Mouse (Mus musculus) hindbrain, embryonic 12.5 days (tissue): ENCODE results near the gene Cdh24. TPM values are rescaled to one million over a fixed set of nuclear protein-coding genes. Genes with fewer than 3 reads are reported as not detected.

ENCODE experiments used
- ATAC-seq: fragments of 200-750 bp; cut with Nextera tagmentation; 2 replicates; pipeline ENCODE4 v1.8.0; 2017; ENCODE audit warnings: moderate TSS enrichment; ENCODE audit not compliant: low FRiP score
- H3K27ac ChIP-seq: fragments of 300-500 bp; sonication (generic); 2 replicates; pipeline ENCODE4 v1.5.1; 2016; ENCODE audit warnings: mild to moderate bottlenecking
- H3K27me3 ChIP-seq: fragments of 300-500 bp; sonication (generic); 2 replicates; pipeline ENCODE4 v1.6.1; 2016; ENCODE audit warnings: mild to moderate bottlenecking
- H3K36me3 ChIP-seq: fragments of 300-500 bp; sonication (generic); 2 replicates; pipeline ENCODE4 v1.6.1; 2016; ENCODE audit warnings: mild to moderate bottlenecking
- H3K4me1 ChIP-seq: fragments of 300-500 bp; sonication (generic); 2 replicates; pipeline ENCODE4 v1.6.1; 2016
- H3K4me2 ChIP-seq: fragments of 300-500 bp; sonication (generic); replicated peaks from 2 replicates; pipeline ENCODE4 v1.6.1; 2016; ENCODE audit warnings: mild to moderate bottlenecking
- H3K4me3 ChIP-seq: fragments of 300-500 bp; sonication (generic); 2 replicates; pipeline ENCODE4 v1.5.1; 2016; ENCODE audit warnings: mild to moderate bottlenecking
- H3K9ac ChIP-seq: fragments of 300-500 bp; sonication (generic); 2 replicates; pipeline ENCODE4 v1.6.1; 2016; ENCODE audit warnings: mild to moderate bottlenecking, moderate library complexity
- H3K9me3 ChIP-seq: fragments of 300-500 bp; sonication (generic); replicated peaks from 2 replicates; pipeline ENCODE4 v1.6.1; 2016; ENCODE audit warnings: mild to moderate bottlenecking
- WGBS: fragments of 180-500 bp; shearing (Covaris S2); methylation state at CpG from one replicate; pipeline ENCODE4 v1.1.7; 2016; 5-methylcytosine and 5-hydroxymethylcytosine counted together
- polyA plus RNA-seq: library from polyadenylated mRNA; unstranded; fragments of >200 nt; fragmentation: Nextera tagmentation; extraction: Ambion mirVana; gene quantifications from 2 replicates; pipeline ENCODE4 v1.2.1, GENCODE M21; 2016

Cdh24 gene
- polyA plus RNA-seq, result 10.3 and 10.9 TPM in 2 replicates

DNA sequence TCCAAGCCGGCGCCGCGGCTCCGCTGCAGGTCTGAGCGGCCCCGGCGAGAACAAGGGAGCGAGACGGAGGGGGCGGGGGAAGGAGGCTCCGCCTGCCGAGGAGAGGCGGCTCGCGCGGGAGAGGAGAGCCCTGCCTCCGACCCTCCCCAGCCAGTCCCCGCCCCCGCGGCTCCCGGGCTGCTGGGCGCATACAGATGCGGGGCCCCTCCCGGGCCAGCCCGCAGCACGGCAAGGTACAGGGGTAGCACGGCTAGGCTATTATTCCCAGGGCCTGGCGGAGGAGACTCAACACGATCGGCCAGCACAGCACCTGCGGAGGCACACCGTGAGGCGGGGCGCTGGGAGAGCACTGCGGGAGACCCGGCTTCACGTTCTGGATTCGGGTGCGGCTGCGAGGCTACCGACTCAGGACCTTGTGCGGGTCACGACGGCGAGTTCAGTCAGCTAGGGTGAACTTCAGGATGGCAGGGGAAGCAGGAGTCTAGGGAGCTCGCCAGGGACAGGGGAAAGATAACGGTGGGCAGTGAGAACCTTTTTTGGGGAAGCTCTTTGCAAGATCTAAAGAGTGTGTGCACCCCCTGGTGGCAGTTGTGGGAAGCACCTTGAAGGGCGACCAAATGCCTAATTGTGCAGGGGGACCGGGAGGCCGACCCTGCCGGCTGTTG lies at the start of gene Cdh24:
Cdh24 (minus strand) TSS at position 60 of the 665 bp plus-strand sequence.
- Histone ChIP-seq H3K27me3 (no peaks in the 10 kb centered on the region), H3K4me1 (peaks cover 18% of the 10 kb centered on the region), H3K9ac (peak within 1 kb of the TSS; percentile 91), H3K4me2 (peak within 1 kb of the TSS; percentile 87), H3K4me3 (peak within 1 kb of the TSS; percentile 70), H3K36me3 (peaks cover 65% of the 10 kb centered on the region), H3K27ac (peak within 1 kb of the TSS; percentile 87), H3K9me3 (no peaks in the 10 kb centered on the region)
- WGBS, result under 1% methylated on average over 52 of the region's 52 CpGs
- ATAC-seq, result peak; percentile 91

GRCm38 (mm10) chr14:54687251-54687650 lies 46.1 kb upstream of the Cdh24 start:
- Histone ChIP-seq H3K9me3 (no peaks in the 10 kb centered on the region), H3K4me2 (peak overlapping the region; percentile 56), H3K4me3 (peak overlapping the region; percentile 88), H3K36me3 (peaks cover 25% of the 10 kb centered on the region), H3K4me1 (peaks cover 23% of the 10 kb centered on the region), H3K27ac (peak overlapping the region; percentile 71), H3K27me3 (no peaks in the 10 kb centered on the region), H3K9ac (peak overlapping the region; percentile 70)
- ATAC-seq, result no peak
- WGBS, result 8% methylated on average over 8 of the region's 8 CpGs

GRCm38 (mm10) chr14:54686522-54687143 lies 45.5 kb upstream of the Cdh24 start, which contains the start of gene Acin1:
Gene Acin1 (minus strand): TSS chr14:54686931.
- Histone ChIP-seq H3K27me3 (no peaks in the 10 kb centered on the region), H3K27ac (peak within 1 kb of the TSS; percentile 96), H3K4me2 (peak within 1 kb of the TSS; percentile 84), H3K9me3 (no peaks in the 10 kb centered on the region), H3K4me3 (peak within 1 kb of the TSS; percentile 88), H3K36me3 (peaks cover 25% of the 10 kb centered on the region), H3K9ac (peak within 1 kb of the TSS; percentile 89), H3K4me1 (peaks cover 23% of the 10 kb centered on the region)
- WGBS, result under 1% methylated on average over 44 of the region's 44 CpGs
- peak; percentile 98 for ATAC-seq

- Histone ChIP-seq H3K27ac (peak within 1 kb of the TSS; percentile 96), H3K4me1 (peaks cover 23% of the 10 kb centered on the region), H3K9me3 (no peaks in the 10 kb centered on the region), H3K9ac (peak within 1 kb of the TSS; percentile 89), H3K36me3 (peaks cover 25% of the 10 kb centered on the region), H3K4me3 (peak within 1 kb of the TSS; percentile 88), H3K27me3 (no peaks in the 10 kb centered on the region), H3K4me2 (peak within 1 kb of the TSS; percentile 84)
- WGBS, result under 1% methylated on average over 41 of the region's 41 CpGs
- ATAC-seq, result peak; percentile 80
Observed at GRCm38 (mm10) chr14:54686063-54686521, 44.9 kb upstream of the Cdh24 start, which contains the start of gene 1700123O20Rik. Gene 1700123O20Rik (plus strand): TSS chr14:54686216.

DNA sequence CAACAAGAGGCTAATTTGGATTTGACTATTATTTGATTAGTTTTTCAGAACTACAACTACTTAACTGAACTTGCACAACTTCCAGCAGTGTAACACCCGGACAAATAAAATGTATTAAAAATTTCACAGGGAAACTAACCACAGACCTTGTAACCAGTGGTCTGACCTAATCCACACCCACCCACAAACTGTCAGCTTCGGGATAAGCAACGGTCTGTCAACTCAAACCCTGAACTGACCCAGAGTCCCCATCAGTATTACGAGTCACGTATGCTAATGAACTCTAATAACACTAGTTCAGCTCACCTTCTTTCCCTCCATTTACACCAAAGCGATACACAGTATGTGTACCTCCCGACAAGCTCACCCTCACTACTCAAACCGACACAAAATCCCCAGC lies 44.3 kb upstream of the Cdh24 start:
- peaks cover 19% of the 10 kb centered on the region for H3K36me3 ChIP-seq

DNA sequence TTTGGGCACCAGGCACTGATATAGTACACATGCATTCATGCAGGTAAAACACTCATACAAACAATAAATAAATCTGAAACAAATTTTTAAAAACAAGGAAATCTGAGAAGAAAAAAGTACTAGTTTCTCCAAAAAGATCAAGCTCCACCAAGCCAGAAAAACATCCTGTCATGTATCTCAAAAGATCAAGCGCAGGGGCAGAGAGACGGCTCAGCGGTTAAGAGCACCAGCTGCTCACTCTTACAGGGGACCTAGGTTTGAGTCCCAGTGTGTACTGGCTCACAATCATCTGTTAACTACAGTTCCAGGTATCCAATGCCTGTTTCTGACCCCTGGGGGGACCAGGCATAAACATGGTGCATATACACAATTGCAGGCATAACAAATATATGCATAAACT lies 41.2 kb upstream of the Cdh24 start:
- Histone ChIP-seq H3K27me3 (no peaks in the 10 kb centered on the region), H3K4me1 (peaks cover 9% of the 10 kb centered on the region), H3K27ac (no peak overlapping the region), H3K4me3 (no peak overlapping the region), H3K36me3 (peaks cover 29% of the 10 kb centered on the region), H3K9me3 (no peaks in the 10 kb centered on the region), H3K9ac (no peak overlapping the region), H3K4me2 (no peak overlapping the region)
- 93% methylated on average over 3 of the region's 3 CpGs for WGBS
- ATAC-seq, result no peak

More for the DNA sequence above, 44.3 kb upstream of the Cdh24 start:
- peak overlapping the region; percentile 88 for H3K4me3 ChIP-seq
- WGBS, result 14% methylated on average over 8 of the region's 8 CpGs
- H3K27me3 ChIP-seq, result no peaks in the 10 kb centered on the region
- H3K9ac ChIP-seq, result peak overlapping the region; percentile 89
- peaks cover 23% of the 10 kb centered on the region for H3K4me1 ChIP-seq
- no peaks in the 10 kb centered on the region for H3K9me3 ChIP-seq
- peak overlapping the region; percentile 84 for H3K4me2 ChIP-seq
- peak overlapping the region; percentile 96 for H3K27ac ChIP-seq
- ATAC-seq, result 0 out of 2 replicates have a peak, but pooled peaks have one; percentile 4

DNA sequence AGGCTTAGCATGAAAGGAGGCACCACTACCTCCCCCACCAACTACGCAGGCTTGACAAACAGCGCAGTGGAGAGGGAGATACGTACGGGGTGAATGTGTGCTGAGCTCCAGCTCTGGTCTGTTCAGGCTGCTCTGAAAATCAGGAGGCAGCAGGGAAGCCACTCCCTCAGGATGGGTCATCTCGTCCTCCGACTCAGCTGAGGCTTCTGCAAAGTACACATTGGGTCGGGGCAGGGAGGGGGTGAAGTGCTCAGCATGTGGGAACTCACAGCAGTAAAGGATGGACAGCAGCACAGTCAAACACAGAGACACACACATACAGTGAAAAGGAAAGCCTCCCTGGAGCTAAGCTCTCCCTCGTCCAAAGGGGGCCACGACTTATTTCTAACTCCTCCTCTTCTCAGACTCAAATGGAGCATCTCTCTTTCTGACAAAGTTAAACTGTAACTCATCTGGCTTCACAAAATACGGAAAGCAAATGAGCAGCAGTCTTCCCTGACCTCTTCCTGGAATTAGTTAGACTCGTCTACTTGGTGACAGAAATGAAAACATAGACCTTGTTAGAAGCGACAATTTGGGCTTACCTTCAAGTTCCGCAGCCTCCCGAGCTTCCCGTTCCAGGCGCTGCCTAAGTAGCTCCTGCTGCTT lies 37.6 kb upstream of the Cdh24 start:
- Histone ChIP-seq H3K27me3 (no peaks in the 10 kb centered on the region), H3K4me1 (no peaks in the 10 kb centered on the region), H3K4me3 (no peak overlapping the region), H3K36me3 (peaks cover 53% of the 10 kb centered on the region), H3K4me2 (no peak overlapping the region), H3K9me3 (no peaks in the 10 kb centered on the region), H3K9ac (no peak overlapping the region), H3K27ac (no peak overlapping the region)
- ATAC-seq, result no peak
- 84% methylated on average over 16 of the region's 16 CpGs for WGBS

GRCm38 (mm10) chr14:54676290-54676689 lies 35.1 kb upstream of the Cdh24 start:
- Histone ChIP-seq H3K4me3 (no peak overlapping the region), H3K36me3 (peaks cover 63% of the 10 kb centered on the region)
- 90% methylated on average over 5 of the region's 5 CpGs for WGBS

GRCm38 (mm10) chr14:54674317-54674716 lies 33.2 kb upstream of the Cdh24 start:
- WGBS, result 91% methylated on average over 2 of the region's 2 CpGs
- Histone ChIP-seq H3K9ac (no peak overlapping the region), H3K4me3 (no peak overlapping the region), H3K27me3 (no peaks in the 10 kb centered on the region), H3K4me2 (no peak overlapping the region), H3K36me3 (peaks cover 65% of the 10 kb centered on the region), H3K9me3 (no peaks in the 10 kb centered on the region), H3K27ac (no peak overlapping the region), H3K4me1 (no peaks in the 10 kb centered on the region)
- no peak for ATAC-seq

More at GRCm38 (mm10) chr14:54676290-54676689, 35.1 kb upstream of the Cdh24 start:
- Histone ChIP-seq H3K27me3 (no peaks in the 10 kb centered on the region), H3K4me2 (no peak overlapping the region), H3K27ac (no peak overlapping the region), H3K9me3 (no peaks in the 10 kb centered on the region), H3K9ac (no peak overlapping the region), H3K4me1 (no peaks in the 10 kb centered on the region)
- no peak for ATAC-seq

DNA sequence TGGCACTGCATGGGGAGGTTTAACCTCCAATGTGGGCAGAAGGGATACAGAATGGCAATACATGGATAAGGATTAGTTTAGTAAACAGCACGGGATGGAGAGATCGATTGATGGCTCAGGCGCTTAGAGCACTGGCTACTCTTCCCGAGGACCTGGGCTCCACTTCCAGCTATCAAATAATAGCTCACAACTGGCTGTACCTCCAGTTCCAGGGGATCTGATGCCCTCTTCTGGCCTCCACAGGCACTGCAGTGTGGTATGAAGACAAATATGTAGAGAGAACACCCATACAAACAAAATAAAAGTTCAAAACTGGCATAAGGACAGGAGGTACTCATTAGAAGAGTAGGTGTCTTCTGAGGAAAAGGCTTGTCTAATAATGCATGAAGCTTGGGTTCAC lies 28.2 kb upstream of the Cdh24 start:
- Histone ChIP-seq H3K27ac (no peak overlapping the region), H3K9ac (no peak overlapping the region), H3K27me3 (no peaks in the 10 kb centered on the region), H3K36me3 (peaks cover 74% of the 10 kb centered on the region), H3K9me3 (no peaks in the 10 kb centered on the region), H3K4me1 (no peaks in the 10 kb centered on the region), H3K4me2 (no peak overlapping the region), H3K4me3 (no peak overlapping the region)
- 74% methylated on average over 4 of the region's 4 CpGs for WGBS
- ATAC-seq, result no peak

- no peaks in the 10 kb centered on the region for H3K9me3 ChIP-seq
Observed at GRCm38 (mm10) chr14:54664477-54665222, 23.5 kb upstream of the Cdh24 start.

More at GRCm38 (mm10) chr14:54664477-54665222, 23.5 kb upstream of the Cdh24 start:
- WGBS, result 92% methylated on average over 10 of the region's 10 CpGs
- Histone ChIP-seq H3K4me3 (no peak overlapping the region), H3K27me3 (no peaks in the 10 kb centered on the region), H3K4me1 (no peaks in the 10 kb centered on the region), H3K36me3 (peaks cover 94% of the 10 kb centered on the region), H3K27ac (no peak overlapping the region), H3K4me2 (no peak overlapping the region), H3K9ac (no peak overlapping the region)
- ATAC-seq, result no peak
